Mouse (Mus musculus): ENCODE measurements at regions not wholly inside any gene's neighbourhood (a gene's known extent, or its start where the extent isn't known, plus 50 kb on each side); places are given as distances from the start of the nearest gene placed in this dataset.
"Not testable (repeated sequence)": the region's sequence is repeated elsewhere in the genome, so short reads cannot be mapped to it uniquely, and the experiment has no call there.

- no peak for DNase-seq (ENCODE audit: low spot score in 2 of 2)
Observed at GRCm38 (mm10) chr14:120754011-120754410, 157.0 kb upstream of the Ipo5 start.

DNA sequence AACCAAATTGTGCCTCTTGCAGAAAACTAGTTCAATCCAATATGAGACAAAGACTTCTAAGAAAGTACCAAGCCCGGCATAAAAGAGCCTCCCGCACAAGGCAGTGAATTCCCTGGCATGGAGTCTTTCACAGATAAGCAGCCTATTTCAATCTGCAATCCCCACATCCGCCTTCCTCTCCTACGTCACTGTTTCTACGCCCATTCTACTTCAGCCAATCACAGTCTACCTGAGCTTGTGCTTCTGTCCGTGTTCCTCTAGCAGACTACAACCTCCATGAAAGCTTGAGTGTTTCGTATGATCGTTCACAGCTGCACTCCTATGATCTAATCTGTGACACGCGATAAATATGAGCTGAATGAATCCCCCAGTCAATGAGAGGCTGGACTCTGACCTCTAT, 155.6 kb upstream of the Ipo5 start:
- DNase-seq (ENCODE audit: low spot score in 2 of 2) = no peak

DNA sequence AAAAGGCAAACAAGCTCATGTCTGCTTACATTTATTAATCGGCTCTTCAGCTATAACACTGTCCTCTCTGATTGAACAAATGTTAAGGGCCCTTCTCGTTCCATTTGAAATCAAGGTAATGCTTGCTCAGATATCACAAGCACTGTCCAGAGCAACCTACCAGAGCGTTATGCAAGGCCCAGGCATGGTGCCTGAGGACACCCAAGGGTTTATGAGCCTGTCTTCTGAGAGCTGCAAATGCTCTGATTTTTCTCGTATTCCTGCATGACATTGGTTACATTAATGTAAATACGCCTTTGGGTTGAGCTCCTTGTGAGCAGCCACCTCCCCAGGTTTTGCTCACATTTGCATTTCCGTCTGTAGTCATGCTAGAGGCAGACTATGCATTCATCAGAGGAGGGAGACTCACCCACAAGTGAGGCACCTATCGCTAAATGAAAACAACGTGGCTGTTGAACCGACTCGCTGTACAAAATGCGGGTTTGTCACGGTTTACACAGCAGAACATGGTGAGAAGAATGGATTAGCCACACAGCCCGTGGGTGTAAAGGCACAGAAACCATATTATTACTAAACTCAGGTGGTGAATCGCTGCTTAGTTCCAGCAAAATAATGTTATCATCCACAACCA, 152.7 kb upstream of the Ipo5 start:
- no peak for DNase-seq (ENCODE audit: low spot score in 2 of 2)

DNA sequence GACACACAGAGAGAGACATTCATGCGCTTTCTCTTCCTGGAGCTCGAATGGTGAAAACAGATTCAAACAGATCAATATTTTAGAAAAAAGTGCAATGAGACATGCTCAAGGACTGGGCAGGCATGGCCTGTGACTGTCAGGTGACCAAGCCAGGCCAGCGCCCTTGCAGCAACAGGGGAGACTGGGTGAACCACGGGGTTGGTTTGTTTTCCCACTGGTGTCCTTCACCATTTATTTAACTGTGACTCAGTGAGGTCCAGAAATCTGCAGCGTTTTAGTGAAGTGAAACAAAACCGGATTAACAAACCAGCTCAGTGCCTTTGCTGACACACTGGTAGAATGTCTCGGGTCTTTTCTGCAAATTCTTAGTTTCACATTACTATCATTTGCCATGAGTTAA, 148.9 kb upstream of the Ipo5 start:
- no peak for DNase-seq (ENCODE audit: low spot score in 2 of 2)

DNA sequence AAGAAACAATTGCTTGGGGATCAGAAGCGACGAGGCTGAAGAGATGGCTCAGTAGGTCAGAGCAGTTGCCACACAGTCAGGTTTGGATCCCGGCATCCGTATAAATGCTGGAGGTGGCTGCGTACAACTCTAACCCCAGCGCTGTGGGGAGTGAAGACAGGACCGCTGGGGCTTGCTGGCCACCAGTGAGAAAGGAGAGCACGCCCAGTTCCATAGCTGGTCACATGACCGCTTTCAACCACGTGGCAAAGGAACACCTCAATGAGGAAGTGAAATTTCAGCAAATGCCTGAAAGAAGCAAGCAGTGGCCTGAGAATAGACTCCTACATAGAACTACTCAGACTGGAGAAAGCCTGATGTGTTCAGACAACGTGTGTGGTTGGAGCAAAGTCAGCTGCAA, 148.3 kb upstream of the Ipo5 start:
- no peak for DNase-seq (ENCODE audit: low spot score in 2 of 2)

- DNase-seq (ENCODE audit: low spot score in 2 of 2) = no peak
Observed at GRCm38 (mm10) chr14:120763796-120764195, 147.2 kb upstream of the Ipo5 start.

DNA sequence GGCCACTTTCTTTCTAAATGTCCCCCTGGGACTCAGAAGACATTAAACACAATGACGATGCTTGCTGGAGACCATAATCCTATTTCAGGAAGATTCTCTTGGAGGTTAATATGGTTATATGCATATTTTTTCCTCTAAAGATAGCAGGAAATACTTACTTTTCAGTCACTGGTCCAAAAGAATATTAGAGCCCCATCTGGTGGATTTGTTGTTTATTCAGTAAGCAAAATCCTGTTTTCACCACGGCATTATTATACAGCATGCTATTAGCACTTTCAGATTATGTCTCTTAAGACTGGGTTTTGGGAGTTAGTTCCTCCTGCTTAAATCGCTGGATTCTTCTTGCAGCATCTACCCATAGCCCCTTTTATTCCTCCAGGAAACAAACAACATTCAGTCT, 146.6 kb upstream of the Ipo5 start:
- DNase-seq (ENCODE audit: low spot score in 2 of 2) = no peak

- DNase-seq (ENCODE audit: low spot score in 2 of 2) = no peak
Observed at GRCm38 (mm10) chr14:120766451-120766850, 144.6 kb upstream of the Ipo5 start.

- no peak for DNase-seq (ENCODE audit: low spot score in 2 of 2)
Observed at GRCm38 (mm10) chr14:120770579-120770978, 140.4 kb upstream of the Ipo5 start.

DNA sequence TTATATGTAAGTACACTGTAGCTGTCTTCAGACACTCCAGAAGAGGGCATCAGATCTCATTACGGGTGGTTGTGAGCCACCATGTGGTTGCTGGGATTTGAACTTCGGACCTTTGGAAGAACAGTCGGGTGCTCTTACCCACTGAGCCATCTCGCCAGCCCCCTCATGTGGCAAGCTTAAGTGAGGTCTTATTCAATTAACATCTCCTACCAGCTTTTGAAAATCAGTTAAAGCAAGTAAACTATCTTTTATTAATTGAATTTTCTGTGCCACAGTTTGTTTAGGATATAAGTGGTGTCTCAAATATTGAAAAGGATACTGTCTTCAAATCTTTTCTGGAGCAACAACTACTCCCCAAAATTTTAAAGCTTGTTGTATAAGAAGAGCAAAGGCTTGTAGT, 138.0 kb upstream of the Ipo5 start:
- DNase-seq (ENCODE audit: low spot score in 2 of 2) = not testable (repeated sequence)

DNA sequence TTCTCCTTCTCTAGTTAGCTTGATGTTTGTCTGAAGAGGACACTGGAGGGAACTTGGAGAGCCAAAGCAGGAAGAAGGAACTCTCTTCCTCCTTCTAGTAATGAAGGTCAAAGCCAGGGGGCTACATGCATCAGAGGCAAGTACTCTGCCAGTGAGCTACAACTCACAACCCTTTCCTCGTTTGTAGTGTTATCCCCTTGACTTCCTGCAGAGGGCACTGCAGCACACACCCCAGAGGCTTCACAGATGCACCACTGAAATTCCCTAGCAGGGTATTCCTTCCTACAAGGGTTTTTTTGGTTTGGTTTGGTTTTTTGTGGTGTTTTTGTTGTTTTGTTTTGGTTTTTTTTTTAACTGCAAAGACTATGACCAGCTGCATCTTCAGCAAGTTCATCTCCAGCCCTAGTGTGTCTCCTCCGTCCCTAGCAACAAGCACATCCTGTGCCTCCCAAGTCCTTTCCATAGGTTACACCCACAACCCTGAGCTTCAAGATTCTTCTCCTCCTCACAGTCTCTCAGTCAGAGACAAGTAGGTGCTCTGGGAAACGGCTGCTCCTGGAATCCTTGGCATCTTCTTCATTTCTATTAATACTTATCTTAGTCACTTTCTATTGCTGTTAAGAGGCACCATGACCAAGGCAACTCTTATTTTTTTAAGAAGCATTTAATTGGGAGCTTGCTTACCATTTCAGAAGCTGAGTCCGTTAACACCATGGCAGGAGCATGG, 119.0 kb upstream of the Ipo5 start:
- no peak for DNase-seq (ENCODE audit: low spot score in 2 of 2)

- no peak for DNase-seq (ENCODE audit: low spot score in 2 of 2)
Observed at GRCm38 (mm10) chr14:120797916-120798490, 113.0 kb upstream of the Ipo5 start.

- no peak for DNase-seq (ENCODE audit: low spot score in 2 of 2)
Observed at GRCm38 (mm10) chr14:120803191-120803590, 107.8 kb upstream of the Ipo5 start.

DNA sequence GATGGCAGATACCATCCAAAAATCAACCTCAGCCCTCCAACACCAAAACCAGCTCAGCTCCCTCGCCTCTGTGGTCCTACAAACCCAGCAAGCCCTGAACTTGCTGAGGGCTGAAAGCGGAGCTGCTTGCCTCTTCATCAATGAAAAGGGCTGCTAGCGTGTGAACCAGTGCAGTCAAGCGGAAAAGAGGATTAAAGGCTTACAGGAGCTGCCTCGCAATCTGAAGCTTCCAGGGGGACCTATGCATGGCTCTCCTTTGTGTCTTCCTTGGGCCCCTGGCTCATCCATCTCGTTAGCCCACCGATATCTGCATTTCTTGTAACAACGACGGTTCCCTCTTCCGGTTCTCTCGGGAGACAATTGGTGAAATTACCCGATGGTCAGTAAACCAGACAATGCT, 107.3 kb upstream of the Ipo5 start:
- DNase-seq (ENCODE audit: low spot score in 2 of 2) = no peak

- no peak for DNase-seq (ENCODE audit: low spot score in 2 of 2)
Observed at GRCm38 (mm10) chr14:120804183-120804848, 106.7 kb upstream of the Ipo5 start.

DNA sequence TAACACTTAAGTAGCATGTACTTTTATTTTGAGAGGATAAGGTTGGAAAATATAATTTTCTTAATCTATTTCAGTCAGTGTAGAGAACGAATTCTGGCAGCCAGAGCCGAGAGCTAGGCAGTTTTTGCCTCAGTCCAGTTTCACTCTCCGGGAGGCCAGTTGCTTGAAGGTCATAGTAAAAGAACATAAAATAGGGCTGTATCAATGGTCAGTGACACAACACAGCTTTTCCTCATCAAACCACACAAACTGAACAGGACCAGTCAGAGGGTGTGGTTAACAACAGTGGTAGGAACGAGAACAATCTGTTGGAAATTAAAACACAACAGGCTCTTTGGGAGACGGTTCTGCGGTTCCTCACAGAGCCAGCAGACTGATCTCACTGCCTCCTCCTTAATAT, 105.9 kb upstream of the Ipo5 start:
- no peak for DNase-seq (ENCODE audit: low spot score in 2 of 2)

DNA sequence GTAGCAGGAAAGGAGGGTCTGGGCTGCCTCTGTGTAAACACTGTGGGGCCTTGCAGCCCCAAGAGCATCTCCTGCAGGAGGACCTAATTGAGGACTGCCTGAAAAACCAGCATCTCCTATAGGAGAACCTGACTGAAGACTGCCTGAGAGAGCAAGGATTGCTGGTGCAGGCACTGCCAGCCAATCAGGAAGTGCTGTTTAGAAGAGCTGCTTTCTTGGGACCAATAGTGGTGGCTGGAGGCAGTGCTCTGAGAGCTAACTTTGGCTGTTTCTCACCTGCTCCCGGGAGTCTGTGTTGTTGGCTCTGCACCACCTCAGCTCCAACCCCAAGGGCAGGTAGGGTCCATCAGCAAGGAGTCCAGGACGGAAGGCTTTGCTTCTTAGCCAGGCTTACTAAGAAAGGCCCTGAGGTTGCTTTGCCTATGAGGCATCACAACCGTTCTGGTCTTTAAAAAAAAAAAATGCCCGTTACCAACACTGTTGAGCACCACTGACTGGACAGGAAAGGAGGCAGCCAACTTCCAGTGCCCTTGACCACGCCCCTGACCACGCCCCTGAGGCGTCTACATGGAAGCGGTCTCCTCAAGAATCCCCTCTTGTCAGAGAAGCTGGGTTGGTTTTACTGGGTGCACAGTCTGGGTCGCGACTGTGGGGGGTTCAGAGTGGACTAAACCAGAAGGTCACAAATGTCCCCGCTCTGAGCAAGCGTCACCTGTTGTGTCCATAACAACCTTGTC, 105.0 kb upstream of the Ipo5 start:
- not testable (repeated sequence) for DNase-seq (ENCODE audit: low spot score in 2 of 2)

- DNase-seq (ENCODE audit: low spot score in 2 of 2) = no peak
Observed at GRCm38 (mm10) chr14:120806553-120806893, 104.5 kb upstream of the Ipo5 start.

GRCm38 (mm10) chr14:120809321-120809720, 101.7 kb upstream of the Ipo5 start:
- DNase-seq (ENCODE audit: low spot score in 2 of 2) = no peak

DNA sequence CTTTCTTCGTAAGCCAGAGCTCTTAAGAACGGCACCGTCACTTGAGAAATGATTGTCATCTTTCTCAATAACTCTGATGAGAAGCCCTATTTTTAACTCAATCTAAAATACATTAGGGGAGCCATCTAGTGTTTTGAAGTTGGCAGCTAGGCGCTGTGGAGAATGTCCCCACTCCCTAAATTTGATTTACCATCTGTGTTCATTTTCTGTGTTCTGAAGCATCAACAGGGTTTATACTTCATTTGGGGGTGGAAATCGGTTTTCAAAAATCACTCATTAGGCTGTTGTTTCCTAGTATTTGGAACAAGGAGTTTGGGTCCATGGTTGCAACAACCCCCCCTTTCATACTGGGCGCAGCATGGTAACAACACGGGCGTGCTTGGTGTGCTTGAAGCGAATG, 97.1 kb upstream of the Ipo5 start:
- DNase-seq (ENCODE audit: low spot score in 2 of 2) = no peak

- DNase-seq (ENCODE audit: low spot score in 2 of 2) = not testable (repeated sequence)
Observed at GRCm38 (mm10) chr14:120815126-120815525, 95.9 kb upstream of the Ipo5 start.

- DNase-seq (ENCODE audit: low spot score in 2 of 2) = no peak
Observed at GRCm38 (mm10) chr14:120816529-120816928, 94.5 kb upstream of the Ipo5 start.
